Mouse (Mus musculus): ENCODE measurements at regions not wholly inside any gene's neighbourhood (a gene's known extent, or its start where the extent isn't known, plus 50 kb on each side); places are given as distances from the start of the nearest gene placed in this dataset.

DNA sequence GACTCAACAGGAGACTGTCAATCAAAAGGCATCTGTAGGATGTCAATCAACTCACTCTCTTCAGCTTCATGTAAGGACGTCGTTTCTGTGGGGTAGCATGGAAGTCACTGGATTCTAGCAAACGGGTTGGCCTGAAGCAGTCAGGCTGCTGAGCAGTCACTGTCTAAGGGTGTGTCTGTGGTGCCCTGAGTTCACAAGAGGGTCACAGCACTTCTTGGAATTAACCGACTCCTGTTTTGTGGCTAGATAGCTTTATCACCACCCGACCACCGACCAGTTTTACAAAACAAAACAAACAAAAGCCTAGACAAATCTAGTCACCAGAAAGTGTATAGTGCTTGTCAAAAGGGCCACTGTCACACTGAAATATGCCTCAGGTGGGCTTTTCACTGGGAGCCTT, 226.4 kb upstream of the Irx3 start:
- TF ChIP-seq POLR2A (IDR thresholded peaks at IDR 0.05; ENCODE audit: insufficient read length, low read depth) (no peak), E2F4 (IDR thresholded peaks at IDR 0.05; ENCODE audit: insufficient read depth) (no peak), POLR2AphosphoS2 (IDR thresholded peaks at IDR 0.05; ENCODE audit: insufficient read length, low read depth) (no peak), MYOG (IDR thresholded peaks at IDR 0.05; ENCODE audit: control insufficient read depth in 1 of 3, insufficient read depth in 1 of 3, insufficient read length in 2 of 3, low read depth in 2 of 3) (no peak), TCF3 (IDR thresholded peaks at IDR 0.05; ENCODE audit: insufficient read length, low read depth) (no peak), MAX (IDR thresholded peaks at IDR 0.05; ENCODE audit: low read depth) (no peak), USF1 (IDR thresholded peaks at IDR 0.05; ENCODE audit: low read depth) (no peak), MYOD1 (IDR thresholded peaks at IDR 0.05; ENCODE audit: control insufficient read depth in 1 of 3, insufficient read length in 2 of 3, low read depth in 2 of 3) (no peak), TCF12 (IDR thresholded peaks at IDR 0.05; ENCODE audit: insufficient read depth, poor library complexity, severe bottlenecking) (no peak), CEBPB (IDR thresholded peaks at IDR 0.05; ENCODE audit: insufficient read depth, poor library complexity, severe bottlenecking) (no peak), REST (IDR thresholded peaks at IDR 0.05; ENCODE audit: insufficient read depth, insufficient read length) (no peak)
